Mouse (Mus musculus) cerebellum, adult 18-20 months (tissue): ENCODE measurements around the gene Foxi1.

Experiments used
- DNase-seq, 2 experiments: peaks; one replicate each; pipeline ENCODE4 v3.0.0; 2021

The Foxi1 gene

DNA sequence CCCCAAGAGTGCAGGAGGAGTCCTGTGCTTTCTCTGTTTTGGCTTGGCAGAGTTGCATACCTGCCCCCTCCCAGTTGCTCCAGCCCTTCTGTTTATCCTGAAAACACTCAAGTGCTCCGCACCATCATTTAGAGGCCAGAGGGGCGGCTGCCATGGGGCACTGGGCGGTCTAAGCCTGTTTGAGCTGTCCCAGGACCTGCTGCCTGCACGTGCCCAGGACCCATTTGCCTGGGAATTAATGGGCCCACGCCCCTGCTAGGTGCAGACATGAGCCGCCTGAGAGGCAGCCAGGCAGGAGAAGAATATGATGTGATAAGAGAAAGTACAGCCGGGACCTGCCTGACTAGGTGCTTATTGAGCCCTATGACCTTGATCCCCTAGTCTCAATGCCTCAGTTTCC lies 52.7 kb downstream of the Foxi1 start:
- no peak for DNase-seq
